Mouse (Mus musculus) intestine, embryonic 14.5 days (tissue): ENCODE data around the gene Cldn15. TPM values are rescaled to one million over a fixed set of nuclear protein-coding genes. Genes with fewer than 3 reads are reported as not detected.

Source experiments
- ATAC-seq: fragments of 200-750 bp; cut with Nextera tagmentation; replicated peaks from 2 replicates; pipeline ENCODE4 v1.8.0; 2017; ENCODE audit warnings: low read depth, moderate number of reproducible peaks, moderate TSS enrichment, moderate library complexity; ENCODE audit not compliant: low FRiP score, low TSS enrichment
- DNase-seq: peaks from one replicate; pipeline ENCODE4 v3.0.0-alpha.2; 2018; ENCODE audit warnings: low spot score
- H3K27ac ChIP-seq: fragments of 300-500 bp; sonication (generic); 2 replicates; pipeline ENCODE4 v1.5.1; 2014; ENCODE audit warnings: low read depth, mild to moderate bottlenecking, control low read depth
- H3K27me3 ChIP-seq: fragments of 300-500 bp; sonication (generic); replicated peaks from 2 replicates; pipeline ENCODE4 v1.6.1; 2014; ENCODE audit warnings: low read length, control low read depth; ENCODE audit not compliant: control insufficient read depth, insufficient read depth
- H3K36me3 ChIP-seq: fragments of 300-500 bp; sonication (generic); 2 replicates; pipeline ENCODE4 v1.6.1; 2014; ENCODE audit warnings: low read length, control low read depth; ENCODE audit not compliant: control insufficient read depth, insufficient read depth
- H3K4me1 ChIP-seq: fragments of 300-500 bp; sonication (generic); replicated peaks from 2 replicates; pipeline ENCODE4 v1.6.1; 2014; ENCODE audit warnings: low read length, control low read depth, mixed read lengths; ENCODE audit not compliant: control insufficient read depth, insufficient read depth
- H3K4me2 ChIP-seq: fragments of 300-500 bp; sonication (generic); 2 replicates; pipeline ENCODE4 v1.6.1; 2014; ENCODE audit warnings: low read length
- H3K4me3 ChIP-seq: fragments of 300-500 bp; sonication (generic); 2 replicates; pipeline ENCODE4 v1.5.1; 2014; ENCODE audit warnings: low read depth, low read length, control low read depth, mixed read lengths
- H3K9ac ChIP-seq: fragments of 300-500 bp; sonication (generic); 2 replicates; pipeline ENCODE4 v1.6.1; 2014; ENCODE audit warnings: mild to moderate bottlenecking, low read length
- H3K9me3 ChIP-seq: fragments of 300-500 bp; sonication (generic); 2 replicates; pipeline ENCODE4 v1.6.1; 2016; ENCODE audit warnings: low read length, control low read depth; ENCODE audit not compliant: control insufficient read depth
- WGBS: fragments of 180-500 bp; shearing (Covaris S2); extraction: QIAGEN DNeasy Blood & Tissue Kit; methylation state at CpG from one replicate; pipeline ENCODE4 v1.1.7; 2014; 5-methylcytosine and 5-hydroxymethylcytosine counted together
- microRNA counts: library from miRNA; unstranded; fragments of <30 nt; microRNA quantifications from one replicate; lab custom pipeline; 2016
- microRNA-seq: library from miRNA; unstranded; fragments of <30 nt; microRNA quantifications from one replicate; pipeline ENCODE4, GENCODE M21; 2016
- polyA plus RNA-seq: library from polyadenylated mRNA; unstranded; fragments of >200 nt; fragmentation: Nextera tagmentation; extraction: Ambion mirVana; gene quantifications from 2 replicates; pipeline ENCODE4 v1.2.1, GENCODE M21; 2014

Gene Cldn15
- polyA plus RNA-seq, 1 experiment from 2014 or later: 12.7 TPM

- Histone ChIP-seq H3K36me3 (peaks cover 10% of the 10 kb centered on the region), H3K27ac (no peak overlapping the region), H3K27me3 (no peaks in the 10 kb centered on the region), H3K4me3 (no peak overlapping the region), H3K9me3 (no peaks in the 10 kb centered on the region), H3K4me2 (no peak overlapping the region), H3K4me1 (0 out of 2 replicates have a peak, but pooled peaks cover 4% of the 10 kb centered on the region), H3K9ac (no peak overlapping the region)
- ATAC-seq: no peak
- 89% methylated on average over 2 of the region's 2 CpGs for WGBS
- DNase-seq: peak; percentile 63
Measured at GRCm38 (mm10) chr5:137000612-137001011, 34.2 kb downstream of the Cldn15 start.

DNA sequence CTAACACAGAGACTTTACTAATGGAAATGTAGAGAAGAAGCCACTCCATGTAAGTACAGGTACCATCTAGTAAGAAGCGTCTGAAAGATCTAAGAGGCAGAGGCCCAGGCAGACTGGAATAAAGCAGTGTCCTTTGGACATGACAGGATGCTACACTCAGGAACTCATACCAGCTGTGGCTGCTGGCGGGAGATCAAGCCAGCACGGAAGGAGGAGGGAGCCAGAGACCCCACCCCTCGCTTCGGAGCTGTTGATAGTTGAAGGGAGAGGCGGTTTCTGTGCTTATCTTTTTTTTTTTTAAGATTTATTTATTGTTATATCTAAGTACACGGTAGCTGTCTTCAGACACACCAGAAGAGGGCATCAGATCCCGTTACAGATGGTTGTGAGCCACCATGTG, 40.9 kb downstream of the Cldn15 start:
- Histone ChIP-seq H3K4me2 (no peak overlapping the region), H3K9me3 (no peaks in the 10 kb centered on the region), H3K9ac (no peak overlapping the region), H3K27ac (no peak overlapping the region), H3K36me3 (no peaks in the 10 kb centered on the region), H3K4me1 (no peaks in the 10 kb centered on the region), H3K27me3 (no peaks in the 10 kb centered on the region), H3K4me3 (no peak overlapping the region)
- ATAC-seq (no peak), DNase-seq (no peak)
- 46% methylated on average over 8 of the region's 8 CpGs for WGBS

DNA sequence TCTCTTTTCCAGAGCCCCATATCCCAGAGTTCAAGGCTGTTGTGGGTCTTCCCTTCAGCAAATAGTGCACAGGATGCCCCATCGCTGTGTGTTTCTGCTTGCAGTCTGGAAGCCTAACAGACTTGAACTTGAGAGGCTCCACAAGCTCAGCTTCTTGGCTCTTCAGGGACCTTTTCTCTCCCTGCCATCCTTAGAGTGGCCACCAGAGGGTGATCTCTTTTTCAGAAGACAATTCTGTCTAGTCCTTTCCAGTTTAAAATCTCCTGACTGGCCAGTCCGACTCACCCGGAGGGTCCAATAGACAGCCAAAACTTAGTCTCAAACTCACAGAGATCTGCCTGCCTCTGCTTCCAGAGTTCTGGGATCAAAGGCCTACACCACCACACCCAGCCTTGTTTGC, 43.6 kb downstream of the Cldn15 start:
- Histone ChIP-seq H3K9ac (no peak overlapping the region), H3K9me3 (no peaks in the 10 kb centered on the region), H3K4me3 (no peak overlapping the region), H3K27me3 (no peaks in the 10 kb centered on the region), H3K36me3 (no peaks in the 10 kb centered on the region), H3K4me2 (no peak overlapping the region), H3K4me1 (no peaks in the 10 kb centered on the region), H3K27ac (no peak overlapping the region)
- no peak for ATAC-seq
- peak; percentile 70 for DNase-seq
- 37% methylated on average over 3 of the region's 3 CpGs for WGBS

- 66% methylated on average over 15 of the region's 15 CpGs for WGBS
- no peak for ATAC-seq
- no peaks in the 10 kb centered on the region for H3K9me3 ChIP-seq
- H3K4me2 ChIP-seq: no peak overlapping the region
- H3K36me3 ChIP-seq: no peaks in the 10 kb centered on the region
- H3K27ac ChIP-seq: no peak overlapping the region
- no peaks in the 10 kb centered on the region for H3K27me3 ChIP-seq
- H3K9ac ChIP-seq: no peak overlapping the region
- DNase-seq: no peak
- no peak overlapping the region for H3K4me3 ChIP-seq
- H3K4me1 ChIP-seq: no peaks in the 10 kb centered on the region
Measured at GRCm38 (mm10) chr5:137012401-137012950, 46.1 kb downstream of the Cldn15 start.

DNA sequence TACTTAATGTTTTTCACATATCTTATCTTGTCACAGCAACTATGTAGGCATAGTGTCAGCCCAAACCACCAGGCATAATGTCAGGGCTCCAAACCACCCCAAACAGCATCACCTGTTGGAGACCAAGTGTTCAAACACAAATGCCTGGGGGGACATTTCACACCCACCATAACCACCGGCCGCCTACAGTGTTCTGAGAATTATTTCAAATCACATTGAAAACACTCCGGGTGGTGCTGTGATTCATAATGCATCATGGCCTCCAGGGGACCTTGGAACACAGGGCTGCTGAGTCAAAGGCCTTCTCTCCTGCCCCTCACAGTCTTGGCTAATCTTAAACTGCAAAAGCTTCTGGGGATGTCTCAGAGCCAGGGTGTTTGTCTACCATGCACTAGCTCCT, 49.5 kb downstream of the Cldn15 start:
- 0 out of 2 replicates have a peak, but pooled peaks cover under 1% of the 10 kb centered on the region for H3K27me3 ChIP-seq
- H3K9ac ChIP-seq: no peak overlapping the region
- WGBS: 93% methylated on average over 3 of the region's 3 CpGs
- no peaks in the 10 kb centered on the region for H3K9me3 ChIP-seq
- ATAC-seq (no peak), DNase-seq (no peak)
- no peaks in the 10 kb centered on the region for H3K4me1 ChIP-seq
- no peak overlapping the region for H3K4me3 ChIP-seq
- H3K36me3 ChIP-seq: no peaks in the 10 kb centered on the region
- H3K4me2 ChIP-seq: no peak overlapping the region
- H3K27ac ChIP-seq: no peak overlapping the region

- Histone ChIP-seq H3K9me3 (no peaks in the 10 kb centered on the region), H3K9ac (no peak overlapping the region), H3K4me3 (no peak overlapping the region), H3K36me3 (no peaks in the 10 kb centered on the region), H3K27ac (no peak overlapping the region), H3K4me1 (peaks cover 2% of the 10 kb centered on the region; the same call in 1 of the 2 replicates), H3K27me3 (peaks cover 57% of the 10 kb centered on the region), H3K4me2 (no peak overlapping the region)
- no peak for DNase-seq
- WGBS: 50% methylated on average over 3 of the region's 3 CpGs
- no peak for ATAC-seq
Measured at GRCm38 (mm10) chr5:137024318-137024717, 57.9 kb downstream of the Cldn15 start.

GRCm38 (mm10) chr5:137025132-137025531, 58.7 kb downstream of the Cldn15 start:
- DNase-seq (peak; percentile 95), ATAC-seq (no peak)
- 0 out of 2 replicates have a peak overlapping the region, but pooled peaks have one; percentile 3 for H3K4me2 ChIP-seq
- H3K4me3 ChIP-seq: no peak overlapping the region
- H3K27ac ChIP-seq: no peak overlapping the region
- H3K36me3 ChIP-seq: no peaks in the 10 kb centered on the region
- H3K27me3 ChIP-seq: peaks cover 63% of the 10 kb centered on the region
- H3K4me1 ChIP-seq: peaks cover 5% of the 10 kb centered on the region; the same call in 1 of the 2 replicates
- WGBS: 2% methylated on average over 23 of the region's 23 CpGs
- no peaks in the 10 kb centered on the region for H3K9me3 ChIP-seq
- H3K9ac ChIP-seq: no peak overlapping the region

MicroRNAs within 50 kb of the gene (microRNA counts, 519-probe panel; counts per million panel counts)
- not detected for microRNA mmu-miR-702 (lab: Ali Mortazavi, UCI)

Small RNA genes lying within 50 kb of the gene (microRNA-seq; reads per million reads assigned to microRNA genes)
- gene Mir702: 48.6 reads per million, percentile 53 among the genes with 10 or more reads in this experiment

Other genes starting within 250 kb of the Cldn15 start
- gene Col26a1, start 83.4 kb upstream of the Cldn15 start, polyA plus RNA-seq: 8.7 and 10.4 TPM in 2 replicates
- 59.4 and 71.7 TPM in 2 replicates for gene Ift22, start 58.5 kb upstream of the Cldn15 start, polyA plus RNA-seq
- gene Fis1, start 13.3 kb upstream of the Cldn15 start, polyA plus RNA-seq: 309 and 315 TPM in 2 replicates
- gene Plod3, start 20.4 kb downstream of the Cldn15 start, polyA plus RNA-seq: 42.0 and 44.1 TPM in 2 replicates
- 102 and 104 TPM in 2 replicates for gene Znhit1, start 21.4 kb downstream of the Cldn15 start, polyA plus RNA-seq
- gene Vgf, start 59.8 kb downstream of the Cldn15 start, polyA plus RNA-seq: 0.36 and 0.53 TPM in 2 replicates
- gene Ap1s1, start 79.5 kb downstream of the Cldn15 start, polyA plus RNA-seq: 188 and 189 TPM in 2 replicates
- gene Serpine1, start 105.7 kb downstream of the Cldn15 start, polyA plus RNA-seq: 0.34 and 0.36 TPM in 2 replicates
- 8.5 and 9.7 TPM in 2 replicates for gene Trim56, start 149.6 kb downstream of the Cldn15 start, polyA plus RNA-seq
- gene Muc3, start 182.7 kb downstream of the Cldn15 start, polyA plus RNA-seq: 0.81 and 1.3 TPM in 2 replicates
- 2.2 and 2.4 TPM in 2 replicates for gene Muc3a, start 245.8 kb downstream of the Cldn15 start, polyA plus RNA-seq